Mouse (Mus musculus): ENCODE measurements around the gene Washc2.
"Not testable (repeated sequence)": the region's sequence is repeated elsewhere in the genome, so short reads cannot be mapped to it uniquely, and the experiment has no call there.

The Washc2 gene

DNA sequence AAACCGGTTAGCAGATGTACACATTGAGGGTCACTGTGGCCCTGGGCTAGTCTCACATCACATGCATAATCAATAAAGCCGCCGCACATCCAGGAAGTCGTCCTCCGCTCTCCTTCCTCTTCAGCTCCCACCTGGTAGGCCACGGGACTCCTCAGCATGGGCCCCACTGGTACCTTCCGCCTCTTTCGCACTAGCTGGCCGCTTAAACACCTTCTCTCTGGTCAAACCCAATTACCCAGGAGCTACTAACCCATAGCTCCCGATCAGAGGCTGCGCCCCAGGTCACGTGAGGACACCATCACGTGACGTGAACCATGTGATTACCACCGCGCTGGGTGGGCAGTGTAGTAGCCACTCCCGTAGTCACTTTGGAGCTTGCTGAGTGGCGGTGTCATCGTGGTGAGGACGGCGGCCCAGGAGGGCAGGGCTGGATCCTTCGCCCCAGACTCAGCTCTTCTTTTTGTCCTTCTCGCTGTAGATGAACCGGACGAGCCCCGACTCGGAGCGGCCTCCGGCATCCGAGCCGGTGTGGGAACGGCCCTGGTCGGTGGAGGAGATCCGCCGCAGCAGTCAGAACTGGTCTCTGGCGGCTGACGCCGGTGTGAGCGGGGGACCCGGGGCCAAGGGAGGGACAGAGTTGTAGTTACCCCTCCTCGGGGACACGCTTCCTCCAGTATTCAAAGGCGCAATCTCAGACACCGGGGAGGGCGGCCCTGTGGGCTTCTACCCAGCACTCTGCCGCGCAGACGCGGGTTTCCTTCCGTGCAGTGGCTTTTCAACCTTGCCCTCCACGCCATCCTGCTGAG is at the start of gene Washc2:
Gene Washc2, plus strand, starts transcription at position 310 of the 806 bp plus-strand sequence.
- peak; percentile 94 for DNase-seq (ENCODE audit: low spot score in 2 of 2)

DNA sequence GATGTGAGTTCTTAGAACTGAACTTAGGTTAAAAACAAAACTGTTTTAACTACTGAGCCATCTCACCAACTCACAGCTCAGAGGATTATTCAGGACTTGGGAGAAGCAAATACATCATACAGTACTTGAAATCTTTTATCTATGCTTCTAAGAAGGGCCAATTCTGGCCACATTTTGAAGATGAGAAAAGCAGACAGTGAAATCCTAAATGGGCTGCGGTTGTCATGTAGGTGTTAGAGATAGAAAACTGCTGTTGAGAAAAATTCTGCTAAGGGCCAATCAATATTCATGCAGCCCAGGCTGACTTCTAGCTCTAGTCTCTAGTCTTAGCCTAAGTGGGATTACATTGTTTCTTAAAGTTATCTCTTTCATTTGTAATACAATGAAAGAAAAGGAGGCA is 41.5 kb upstream of the Washc2 start:
- no peak for DNase-seq (ENCODE audit: low spot score in 2 of 2)

DNA sequence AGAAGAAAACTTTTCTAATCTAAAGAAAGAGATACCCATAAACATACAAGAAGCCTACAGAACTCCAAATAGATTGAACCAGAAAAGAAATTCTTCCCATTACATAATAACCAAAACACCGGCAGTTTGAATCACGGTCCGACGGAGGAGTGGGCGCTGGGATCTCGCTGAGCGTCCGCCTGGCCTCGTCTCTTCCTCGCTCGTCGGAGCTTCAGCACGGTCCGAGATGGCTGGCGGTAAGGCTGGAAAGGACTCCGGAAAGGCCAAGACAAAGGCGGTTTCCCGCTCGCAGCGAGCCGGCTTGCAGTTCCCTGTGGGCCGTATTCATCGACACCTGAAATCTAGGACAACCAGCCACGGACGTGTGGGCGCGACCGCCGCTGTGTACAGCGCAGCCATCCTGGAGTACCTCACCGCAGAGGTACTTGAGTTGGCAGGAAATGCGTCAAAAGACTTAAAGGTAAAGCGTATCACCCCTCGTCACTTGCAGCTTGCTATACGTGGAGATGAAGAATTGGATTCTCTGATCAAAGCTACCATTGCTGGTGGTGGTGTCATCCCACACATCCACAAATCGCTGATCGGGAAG is 34.2 kb upstream of the Washc2 start:
- DNase-seq (ENCODE audit: low spot score in 2 of 2): not testable (repeated sequence)

DNA sequence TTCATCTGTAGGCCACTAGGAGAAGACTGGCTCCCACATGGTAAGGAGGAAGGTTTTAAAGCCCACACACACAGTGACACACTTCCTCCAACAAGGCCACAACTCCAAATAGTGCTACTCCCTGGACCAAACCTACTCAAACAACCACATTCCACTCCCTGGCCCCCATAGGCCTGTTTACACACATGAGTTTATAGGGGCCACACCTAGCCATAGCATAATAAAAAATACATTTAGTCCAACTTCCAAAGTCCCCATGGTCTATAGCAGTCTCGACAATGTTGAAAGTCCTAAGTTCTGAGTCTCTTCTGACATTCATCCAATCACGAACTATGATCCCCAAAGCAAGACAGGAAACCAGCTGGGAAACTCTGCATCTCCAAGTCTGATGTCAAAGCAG is 29.5 kb upstream of the Washc2 start:
- no peak for DNase-seq (ENCODE audit: low spot score in 2 of 2)

DNA sequence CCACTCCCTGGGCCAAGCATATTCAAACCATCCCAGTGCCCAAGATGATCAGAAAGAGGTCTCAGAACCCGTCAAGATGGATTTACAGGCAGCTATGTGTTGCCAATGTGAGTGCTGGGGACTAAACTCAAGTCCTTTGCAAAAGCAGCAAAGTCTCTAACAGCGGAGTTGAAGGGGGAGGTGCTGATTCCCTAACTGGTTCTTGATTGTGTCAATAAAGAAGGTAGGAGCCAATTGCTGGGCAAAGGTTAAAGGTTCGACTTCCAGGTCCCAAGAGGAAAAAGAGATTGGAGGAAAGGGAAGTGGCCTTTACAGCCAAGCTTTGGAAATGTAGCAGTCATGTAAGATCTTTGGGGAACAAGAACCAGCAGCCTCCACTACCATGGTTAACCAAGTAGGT is 27.1 kb upstream of the Washc2 start:
- DNase-seq (ENCODE audit: low spot score in 2 of 2): no peak

DNA sequence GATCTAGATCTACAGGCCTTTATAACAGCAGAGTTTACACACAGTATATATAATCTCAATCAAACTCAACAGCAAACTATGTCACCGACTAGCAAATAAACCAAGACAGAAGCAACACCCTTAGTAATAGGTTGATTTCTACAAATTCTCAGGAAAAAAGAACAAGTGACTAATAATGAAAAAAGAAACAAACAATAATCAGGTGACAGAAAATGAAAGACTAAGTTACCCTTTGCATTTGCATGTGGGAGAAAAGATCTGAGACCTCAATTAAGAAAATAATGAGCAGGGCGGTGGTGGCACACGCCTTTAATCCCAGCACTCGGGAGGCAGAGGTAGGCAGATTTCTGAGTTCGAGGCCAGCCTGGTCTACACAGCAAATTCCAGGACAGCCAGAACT is 24.3 kb upstream of the Washc2 start:
- no peak for DNase-seq (ENCODE audit: low spot score in 2 of 2)

DNA sequence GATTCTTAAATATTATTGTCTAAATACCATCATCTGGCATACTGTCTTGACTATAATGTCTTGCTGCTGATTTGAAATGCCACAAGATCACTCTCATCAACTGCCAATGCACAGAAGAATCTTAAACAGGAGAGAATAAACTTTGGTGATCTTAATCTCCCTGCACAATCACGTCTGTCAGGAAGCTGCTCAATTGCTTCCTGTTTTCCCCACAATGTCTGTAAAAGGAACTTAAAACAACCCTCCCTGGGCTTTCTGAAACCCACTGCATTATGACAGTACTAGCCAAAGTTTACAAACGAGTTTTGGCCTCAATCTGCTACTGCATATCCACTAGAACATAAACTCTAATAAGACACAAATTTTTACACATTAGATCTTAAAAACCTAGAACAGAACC is 21.4 kb upstream of the Washc2 start:
- DNase-seq (ENCODE audit: low spot score in 2 of 2): no peak

DNA sequence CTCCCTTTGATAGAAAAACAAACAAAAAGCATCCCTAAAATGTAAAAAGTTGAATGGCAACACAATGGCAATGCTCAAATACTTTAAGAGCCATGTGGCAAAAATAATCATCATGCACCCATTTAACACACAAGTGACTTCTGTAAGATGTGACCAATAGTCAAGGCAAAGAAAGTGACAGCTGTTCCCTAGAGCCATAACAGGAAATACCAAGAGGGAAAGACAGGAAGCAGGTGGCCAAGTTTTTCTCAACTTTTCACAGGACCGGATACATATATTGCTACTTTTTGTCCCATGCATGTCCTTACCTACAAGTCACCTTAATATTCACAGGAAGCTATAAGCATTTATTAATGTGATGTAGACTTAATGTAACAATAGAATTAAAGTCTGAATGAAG is 18.4 kb upstream of the Washc2 start:
- DNase-seq (ENCODE audit: low spot score in 2 of 2): no peak

DNA sequence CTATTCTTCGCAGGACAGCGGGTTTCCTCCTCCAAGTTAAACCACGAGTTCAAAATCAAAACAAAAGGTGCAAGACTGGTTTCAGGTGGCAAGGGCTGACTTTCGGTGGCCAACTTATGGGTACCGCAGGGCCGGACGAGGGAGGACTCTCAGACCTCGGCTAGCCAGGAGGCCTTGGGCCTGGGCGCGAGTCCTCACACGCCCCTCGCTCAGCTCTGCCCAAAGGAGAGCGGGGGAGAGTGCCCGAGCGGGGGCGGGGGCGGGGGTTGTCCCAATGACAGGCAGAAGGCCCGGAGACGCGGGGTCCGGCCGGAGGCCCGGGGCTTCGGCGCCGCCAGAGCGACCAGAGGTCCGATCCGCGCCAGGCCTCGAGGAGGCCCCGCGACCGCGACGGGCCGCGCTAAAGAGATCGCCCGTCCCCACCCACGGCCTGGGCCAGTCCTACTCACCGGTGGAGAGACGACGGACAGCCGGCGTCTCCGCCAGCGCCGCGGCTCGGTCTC is 15.0 kb upstream of the Washc2 start:
- peak; percentile 35 to 38 for DNase-seq (ENCODE audit: low spot score in 2 of 2)

DNA sequence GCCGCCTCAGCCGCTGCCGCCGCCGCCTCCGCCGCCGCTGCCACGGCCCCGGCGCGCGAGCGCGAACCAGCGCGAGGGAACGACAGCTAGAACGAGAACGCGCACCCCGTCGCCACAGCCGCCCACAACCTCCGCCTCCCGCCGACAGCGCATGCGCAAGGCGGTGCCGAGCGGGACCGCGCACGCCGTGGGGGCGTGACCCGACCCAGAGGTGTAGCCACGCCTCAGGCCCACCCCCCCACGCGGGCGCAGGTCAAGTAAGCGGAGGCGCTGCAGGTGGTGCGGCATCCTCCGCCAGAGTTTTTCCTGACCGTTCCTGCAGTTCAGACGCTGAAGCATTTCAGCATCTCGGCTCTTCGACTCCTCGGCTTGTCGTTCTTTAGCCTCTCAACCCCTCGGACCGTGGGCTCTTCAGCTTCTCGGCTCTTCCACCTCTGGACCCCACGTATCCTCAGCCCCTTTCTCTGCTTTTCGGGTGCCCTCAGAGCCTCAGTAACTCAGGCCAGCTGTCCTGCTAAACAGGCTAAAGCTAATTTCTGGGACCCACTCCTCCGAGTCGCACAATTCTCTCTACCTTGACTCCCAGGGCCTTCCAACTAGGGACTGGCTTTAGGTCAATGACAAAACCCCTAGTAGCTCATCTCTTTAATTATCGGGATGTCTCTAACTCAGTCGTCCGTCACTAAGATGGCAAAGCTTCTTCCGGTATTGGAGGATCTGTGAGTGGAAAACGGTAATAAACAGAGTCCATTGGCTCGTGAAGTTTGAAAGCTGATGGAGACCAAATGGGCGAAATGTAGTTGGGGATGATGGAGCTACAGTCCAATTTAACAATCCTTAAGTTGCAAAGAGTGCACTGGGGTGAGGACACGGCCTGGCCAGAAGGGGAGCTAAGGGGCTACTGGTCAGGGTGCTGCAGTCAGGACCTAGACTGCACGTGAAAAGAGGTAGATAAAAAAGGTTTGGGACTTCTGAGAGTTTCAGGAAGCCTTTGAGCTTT is 14.1 kb upstream of the Washc2 start, which contains the start of gene Tmcc1:
Gene Tmcc1, minus strand, starts transcription at position 93 of the 1,000 bp plus-strand sequence.
- DNase-seq (ENCODE audit: low spot score in 2 of 2): peak; percentile 96 to 98

DNA sequence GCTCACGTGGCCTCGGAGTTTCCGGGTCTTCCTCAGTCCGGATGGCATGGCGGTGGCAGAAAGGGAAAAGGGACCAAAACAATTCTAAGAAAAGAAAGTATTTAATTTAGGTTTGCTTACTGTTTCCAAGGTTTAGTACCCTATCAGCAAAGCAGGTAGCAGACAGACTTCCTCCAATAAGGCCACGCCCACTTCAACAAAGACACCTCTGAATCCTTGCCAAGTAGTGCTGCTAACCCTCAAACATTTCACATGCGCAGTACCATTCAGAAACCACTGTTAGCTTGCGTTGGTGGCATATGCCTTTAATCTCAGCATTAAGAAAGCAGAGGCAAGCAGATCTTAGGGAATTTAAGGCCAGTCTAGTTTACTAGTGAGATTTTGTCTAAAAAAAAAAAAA is 12.0 kb upstream of the Washc2 start:
- DNase-seq (ENCODE audit: low spot score in 2 of 2): no peak

DNA sequence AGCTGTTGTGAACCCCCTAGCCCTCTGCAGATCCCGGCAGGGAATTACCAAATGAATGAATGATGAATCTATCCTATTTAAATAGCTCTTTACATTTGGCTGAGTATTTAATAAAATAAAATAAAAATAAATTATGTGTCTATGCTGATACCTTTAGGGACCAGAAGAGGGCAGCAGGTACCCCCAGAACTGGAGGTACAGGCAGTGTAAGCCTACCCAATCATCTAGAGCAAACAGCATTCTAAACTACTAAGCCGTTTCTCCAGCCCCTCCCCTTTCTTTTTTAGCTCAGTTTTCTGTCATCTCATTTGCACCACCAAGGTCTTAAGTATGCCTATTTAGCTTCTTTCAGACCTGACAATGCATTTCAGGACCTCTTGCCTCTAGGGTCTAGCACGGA is 9.7 kb upstream of the Washc2 start:
- DNase-seq (ENCODE audit: low spot score in 2 of 2): peak; percentile 29 to 42

DNA sequence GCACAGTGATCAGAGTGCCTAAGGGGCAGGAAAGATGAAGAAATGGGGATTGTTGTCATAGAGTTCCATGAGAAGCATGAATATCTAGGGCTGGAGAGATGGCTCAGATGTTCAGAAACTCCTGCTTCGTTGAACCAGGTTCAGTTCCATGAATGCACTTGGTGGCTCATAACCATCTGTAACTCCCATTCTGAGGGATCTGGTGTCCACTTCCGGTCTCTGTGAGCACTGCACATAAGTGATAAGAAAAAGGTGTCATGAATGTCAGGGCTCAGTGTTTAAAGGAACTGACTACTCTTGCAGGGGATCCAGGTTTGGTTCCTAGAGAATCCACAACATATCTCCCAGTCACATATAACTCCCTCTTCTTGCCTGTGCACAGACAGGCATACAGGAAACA is 8.2 kb upstream of the Washc2 start:
- DNase-seq (ENCODE audit: low spot score in 2 of 2): no peak

DNA sequence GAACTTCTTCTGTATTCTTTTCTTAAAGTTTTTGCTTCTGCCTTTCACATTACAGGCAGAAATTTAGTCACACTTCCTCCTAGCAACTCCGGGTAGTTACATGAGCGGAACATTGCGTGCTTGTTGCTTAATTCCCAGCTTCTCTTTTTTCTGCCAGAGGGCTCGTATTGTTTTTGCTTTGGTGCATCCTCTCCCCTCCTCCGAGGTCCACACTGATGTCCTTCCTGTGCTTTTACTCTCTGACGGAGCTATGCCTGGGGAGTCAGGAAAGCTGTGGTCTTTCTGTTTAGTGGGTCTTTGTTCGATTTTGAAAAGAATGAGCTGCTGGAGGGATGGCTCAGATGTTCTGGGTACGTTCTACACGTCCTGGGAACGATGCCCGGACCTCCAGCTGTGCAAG is 19.9 kb downstream of the Washc2 start:
- DNase-seq (ENCODE audit: low spot score in 2 of 2): no peak

DNA sequence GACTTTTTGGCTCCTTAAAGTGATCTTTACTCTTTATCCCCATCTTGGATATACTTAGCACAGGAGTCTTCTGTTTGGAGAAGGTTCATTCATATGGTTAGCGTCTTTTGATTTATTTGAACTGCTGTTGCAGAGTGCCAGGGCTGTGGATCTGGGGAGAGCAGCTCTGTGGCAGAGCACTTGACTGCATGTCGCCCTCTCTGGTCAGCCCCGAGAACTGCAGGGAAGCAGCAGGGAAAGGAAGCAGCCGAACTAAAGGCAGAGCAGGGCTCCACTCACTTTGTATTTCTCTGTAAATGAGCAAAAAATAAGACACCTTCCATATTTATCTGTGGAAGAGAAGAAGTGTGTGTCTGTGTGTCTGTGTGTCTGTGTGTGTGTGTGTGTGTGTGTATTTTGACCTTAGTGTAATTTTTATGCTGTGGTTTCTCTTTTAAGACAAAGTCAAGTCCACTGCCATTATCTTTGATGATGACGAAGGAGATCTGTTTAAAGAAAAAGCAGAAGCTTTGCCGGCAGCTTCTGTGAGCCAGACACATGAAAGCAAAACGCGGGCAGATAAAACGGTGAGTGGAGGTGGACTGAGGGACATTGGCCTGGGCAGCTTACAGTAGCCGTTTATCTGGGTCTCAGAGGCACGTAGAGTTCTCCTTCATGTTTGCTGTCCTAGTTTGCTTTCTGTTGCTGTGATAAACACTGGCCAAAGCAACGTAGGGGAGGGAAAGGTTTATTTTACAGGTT is 21.1 kb downstream of the Washc2 start:
- DNase-seq (ENCODE audit: low spot score in 2 of 2): peak; percentile 27 to 51

DNA sequence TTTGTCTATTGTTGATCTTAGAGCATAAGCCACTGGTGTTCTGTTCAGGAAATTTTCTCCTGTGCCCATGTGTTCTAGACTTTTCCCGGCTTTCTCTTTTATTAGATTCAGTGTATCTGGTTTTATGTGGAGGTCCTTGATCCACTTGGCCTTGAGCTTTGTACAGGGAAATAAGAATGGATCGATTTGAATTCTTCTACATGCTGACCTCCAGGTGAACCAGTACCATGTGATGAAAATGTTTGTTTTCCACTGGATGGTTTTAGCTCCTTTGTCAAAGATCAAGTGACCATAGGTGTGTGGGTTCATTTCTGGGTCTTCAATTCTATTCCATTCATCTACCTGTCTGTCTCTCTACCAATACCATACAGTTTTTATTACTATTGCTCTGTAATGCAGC is 27.0 kb downstream of the Washc2 start:
- DNase-seq (ENCODE audit: low spot score in 2 of 2): not testable (repeated sequence)

DNA sequence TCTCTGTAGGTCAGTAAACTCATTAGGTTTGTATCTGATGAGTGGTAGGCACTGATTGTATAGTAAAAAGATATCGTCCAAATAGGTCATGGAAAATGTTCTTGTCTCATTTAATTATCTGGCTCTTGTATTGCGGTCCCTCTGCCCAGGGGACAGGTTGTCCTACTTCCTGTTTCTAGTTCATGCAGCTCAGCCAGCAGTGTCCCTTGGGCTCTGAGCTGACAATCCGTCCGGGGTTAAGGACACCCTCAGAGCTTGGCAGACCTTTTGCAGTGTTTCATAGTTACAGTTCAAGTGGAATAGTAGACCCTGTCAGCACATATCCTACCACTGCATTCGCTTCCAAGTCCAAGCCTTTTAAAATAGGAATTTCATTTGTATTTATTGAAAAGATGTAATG is 27.5 kb downstream of the Washc2 start:
- DNase-seq (ENCODE audit: low spot score in 2 of 2): no peak

DNA sequence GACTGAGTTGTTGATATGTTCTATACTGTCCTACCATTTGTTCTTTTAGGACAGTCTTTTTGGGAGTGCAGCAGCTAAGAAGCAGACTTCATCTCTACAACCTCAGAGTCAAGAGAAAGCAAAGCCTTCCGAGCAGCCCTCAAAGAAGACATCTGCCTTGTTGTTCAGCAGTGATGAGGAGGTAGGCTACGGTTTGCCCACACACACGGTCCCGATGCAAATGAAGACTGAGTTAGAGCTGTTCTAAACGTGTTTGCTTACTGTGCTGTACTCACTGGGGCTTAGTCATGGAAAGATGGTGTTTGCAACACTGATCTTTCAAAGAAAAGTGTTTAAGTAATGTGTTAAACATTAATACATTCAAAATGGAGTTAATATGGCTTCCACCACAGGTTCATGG is 30.2 kb downstream of the Washc2 start:
- no peak for DNase-seq (ENCODE audit: low spot score in 2 of 2)

DNA sequence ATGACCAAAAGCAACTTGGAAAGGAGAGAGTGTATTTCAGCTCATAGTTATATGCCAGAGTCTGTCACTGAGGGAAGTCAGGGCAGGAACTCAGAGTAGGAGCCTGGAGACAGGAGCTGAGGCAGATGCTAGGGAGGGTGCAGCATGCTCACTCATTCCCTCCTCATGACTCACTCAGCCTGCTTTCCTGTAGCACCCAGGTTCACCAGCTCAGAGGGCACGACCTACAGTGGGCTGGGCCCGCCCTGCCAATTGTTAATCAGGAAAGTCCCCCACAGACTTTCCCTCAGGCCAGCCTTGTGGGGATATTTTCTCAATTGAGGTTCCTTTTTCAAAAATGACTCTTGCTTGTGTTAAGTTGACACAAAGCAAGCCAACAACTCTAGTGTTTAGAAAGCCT is 32.5 kb downstream of the Washc2 start:
- no peak for DNase-seq (ENCODE audit: low spot score in 2 of 2)

DNA sequence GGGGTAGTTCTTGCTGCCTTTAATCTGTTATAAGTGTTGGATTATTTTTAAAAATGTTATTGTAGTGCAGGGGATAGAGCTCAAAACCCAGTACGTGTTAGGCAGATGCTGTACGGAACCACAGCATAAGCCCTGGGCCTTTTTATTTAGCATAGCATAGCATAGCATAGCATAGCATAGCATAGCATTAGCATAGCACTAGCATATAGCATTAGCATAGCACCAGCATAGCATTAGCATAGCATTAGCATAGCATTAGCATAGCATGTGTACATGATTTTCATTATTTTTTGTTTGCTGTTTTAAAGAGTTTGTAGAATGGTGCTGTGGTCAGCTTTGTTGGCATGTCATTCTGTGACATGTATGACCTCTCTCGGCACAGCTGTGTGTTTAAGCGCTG is 51.8 kb downstream of the Washc2 start:
- DNase-seq (ENCODE audit: low spot score in 2 of 2): no peak

DNA sequence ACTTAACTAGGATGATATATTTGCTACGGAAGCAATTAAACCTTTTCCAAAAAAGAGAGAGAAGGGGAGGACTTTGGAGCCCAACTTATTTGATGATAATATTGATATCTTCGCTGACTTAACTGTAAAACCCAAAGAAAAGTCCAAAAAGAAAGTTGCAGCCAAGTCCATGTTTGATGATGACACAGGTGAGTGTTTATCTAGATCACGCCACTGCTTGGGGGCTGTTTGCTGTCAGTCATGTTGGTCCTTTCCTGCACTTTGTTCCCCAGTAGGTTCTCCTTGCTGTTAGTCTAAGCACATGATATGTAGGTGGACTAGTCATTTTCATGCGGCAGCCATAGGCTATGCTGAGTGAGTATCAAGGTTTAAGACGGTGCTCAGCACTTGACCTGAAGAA is 52.6 kb downstream of the Washc2 start:
- DNase-seq (ENCODE audit: low spot score in 2 of 2): no peak
